Mouse (Mus musculus) intestine, embryonic 16.5 days (tissue): ENCODE data around the gene Rnase4. TPM values are rescaled to one million over a fixed set of nuclear protein-coding genes. Genes with fewer than 3 reads are reported as not detected.

Experiments used
- ATAC-seq: fragments of 200-750 bp; cut with Nextera tagmentation; 2 replicates; pipeline ENCODE4 v1.8.0; 2017; ENCODE audit warnings: moderate TSS enrichment, moderate library complexity
- H3K27ac ChIP-seq: fragments of 300-500 bp; sonication (generic); 2 replicates; pipeline ENCODE4 v1.5.1; 2014; ENCODE audit warnings: mild to moderate bottlenecking, low read length
- H3K27me3 ChIP-seq: fragments of 300-500 bp; sonication (generic); replicated peaks from 2 replicates; pipeline ENCODE4 v1.6.1; 2014; ENCODE audit warnings: low read length, control low read depth, mixed read lengths; ENCODE audit not compliant: control insufficient read depth, insufficient read depth
- H3K36me3 ChIP-seq: fragments of 300-500 bp; sonication (generic); 2 replicates; pipeline ENCODE4 v1.6.1; 2014; ENCODE audit warnings: low read length, control low read depth; ENCODE audit not compliant: control insufficient read depth, insufficient read depth
- H3K4me1 ChIP-seq: fragments of 300-500 bp; sonication (generic); 2 replicates; pipeline ENCODE4 v1.6.1; 2014; ENCODE audit warnings: low read length, control low read depth, mixed read lengths; ENCODE audit not compliant: control insufficient read depth, insufficient read depth
- H3K4me2 ChIP-seq: fragments of 300-500 bp; sonication (generic); 2 replicates; pipeline ENCODE4 v1.6.1; 2014; ENCODE audit warnings: low read depth, low read length, control low read depth
- H3K4me3 ChIP-seq: fragments of 300-500 bp; sonication (generic); 2 replicates; pipeline ENCODE4 v1.5.1; 2014; ENCODE audit warnings: mild to moderate bottlenecking, low read length
- H3K9ac ChIP-seq: fragments of 300-500 bp; sonication (generic); 2 replicates; pipeline ENCODE4 v1.6.1; 2014; ENCODE audit warnings: low read depth, low read length
- H3K9me3 ChIP-seq: fragments of 300-500 bp; sonication (generic); 2 replicates; pipeline ENCODE4 v1.6.1; 2016; ENCODE audit warnings: low read length, control low read depth; ENCODE audit not compliant: control insufficient read depth
- WGBS: fragments of 180-500 bp; shearing (Covaris S2); extraction: QIAGEN DNeasy Blood & Tissue Kit; methylation state at CpG from one replicate; pipeline ENCODE4 v1.1.7; 2014; 5-methylcytosine and 5-hydroxymethylcytosine counted together
- polyA plus RNA-seq: library from polyadenylated mRNA; unstranded; fragments of >200 nt; fragmentation: Nextera tagmentation; extraction: Ambion mirVana; gene quantifications from 2 replicates; pipeline ENCODE4 v1.2.1, GENCODE M21; 2015

Rnase4 gene
- polyA plus RNA-seq, 1 experiment from 2014 or later = 288 TPM

GRCm38 (mm10) chr14:51146685-51147084, 55.8 kb downstream of the Rnase4 start, which contains the start of gene Rnase1:
Gene Rnase1, minus strand, starts transcription at chr14:51146785.
- H3K36me3 ChIP-seq = no peaks in the 10 kb centered on the region
- peak within 1 kb of the TSS; percentile 39; the same call in 1 of the 2 replicates for H3K27ac ChIP-seq

DNA sequence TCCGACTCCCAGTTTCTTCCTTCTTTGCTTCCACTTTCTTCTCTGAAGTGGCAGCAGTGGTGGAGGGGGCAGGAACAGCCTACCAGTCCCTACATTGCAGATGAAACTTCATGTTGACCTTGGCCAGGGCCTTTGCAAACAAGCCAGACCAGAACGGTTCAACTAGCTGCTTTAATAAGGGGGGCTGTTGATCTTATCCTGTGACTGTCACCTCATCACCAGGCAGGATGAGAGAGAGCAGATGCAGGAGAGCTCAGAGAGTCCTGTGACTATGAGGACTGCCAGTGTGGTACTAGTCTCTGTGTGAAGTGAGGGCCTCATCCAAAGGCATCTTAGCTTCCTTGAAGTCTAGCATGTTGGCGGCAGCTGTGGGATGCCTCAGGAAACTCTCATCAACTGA, 57.1 kb downstream of the Rnase4 start:
- H3K27ac ChIP-seq = peak overlapping the region; percentile 34; the same call in 1 of the 2 replicates
- no peak for ATAC-seq
- H3K9ac ChIP-seq = no peak overlapping the region
- no peaks in the 10 kb centered on the region for H3K9me3 ChIP-seq
- no peaks in the 10 kb centered on the region for H3K36me3 ChIP-seq
- no peaks in the 10 kb centered on the region for H3K27me3 ChIP-seq
- WGBS = 57% methylated on average over 3 of the region's 3 CpGs
- no peak overlapping the region for H3K4me3 ChIP-seq
- H3K4me2 ChIP-seq = no peak overlapping the region
- H3K4me1 ChIP-seq = peaks cover 14% of the 10 kb centered on the region; the same call in 1 of the 2 replicates

More at GRCm38 (mm10) chr14:51146685-51147084, 55.8 kb downstream of the Rnase4 start, which contains the start of gene Rnase1:
- no peak for ATAC-seq
- no peak within 1 kb of the TSS for H3K4me3 ChIP-seq
- no peak within 1 kb of the TSS for H3K9ac ChIP-seq
- H3K4me2 ChIP-seq = no peak within 1 kb of the TSS
- no peaks in the 10 kb centered on the region for H3K9me3 ChIP-seq
- H3K4me1 ChIP-seq = peaks cover 14% of the 10 kb centered on the region; the same call in 1 of the 2 replicates
- 58% methylated on average over 2 of the region's 2 CpGs for WGBS
- H3K27me3 ChIP-seq = no peaks in the 10 kb centered on the region

- H3K27ac ChIP-seq = peak overlapping the region; percentile 46; the same call in 1 of the 2 replicates
Observed at GRCm38 (mm10) chr14:51149164-51149563, 58.3 kb downstream of the Rnase4 start.

DNA sequence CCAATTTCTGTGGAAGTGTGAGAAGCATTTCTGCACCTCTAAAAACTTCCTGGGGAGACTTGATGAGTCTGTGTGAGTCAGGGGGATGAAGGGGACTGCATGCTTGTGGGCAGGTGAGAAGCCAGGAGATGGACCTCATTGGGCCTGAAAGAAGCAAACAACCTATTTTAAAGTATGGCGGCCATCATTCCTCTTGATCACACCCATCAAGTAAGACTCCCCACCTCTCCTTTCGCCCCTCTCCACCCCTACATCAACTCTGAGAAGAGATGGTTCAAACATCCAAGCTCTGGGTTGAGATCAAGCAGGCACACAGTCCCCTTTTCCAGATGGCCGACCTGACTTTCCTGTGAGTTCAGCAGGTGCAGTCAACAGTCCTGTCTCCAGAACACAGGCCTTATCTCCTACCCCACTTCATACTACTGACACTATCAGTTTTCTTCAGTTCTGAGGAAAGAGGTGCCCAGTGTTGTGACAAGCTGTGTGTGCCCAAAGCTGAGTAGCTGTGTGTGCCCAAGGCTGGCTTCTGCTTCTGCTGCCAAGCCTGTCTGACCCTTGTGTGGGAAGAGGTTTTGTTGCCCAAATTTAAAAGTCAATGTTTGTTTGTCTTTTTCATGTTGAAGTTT, 59.4 kb downstream of the Rnase4 start:
- Histone ChIP-seq H3K4me3 (no peak overlapping the region), H3K4me2 (no peak overlapping the region), H3K4me1 (peaks cover 14% of the 10 kb centered on the region; the same call in 1 of the 2 replicates), H3K9me3 (no peaks in the 10 kb centered on the region), H3K9ac (no peak overlapping the region), H3K27me3 (no peaks in the 10 kb centered on the region), H3K27ac (no peak overlapping the region), H3K36me3 (no peaks in the 10 kb centered on the region)
- 81% methylated on average over 3 of the region's 3 CpGs for WGBS
- no peak for ATAC-seq

More at GRCm38 (mm10) chr14:51149164-51149563, 58.3 kb downstream of the Rnase4 start:
- Histone ChIP-seq H3K4me1 (peaks cover 14% of the 10 kb centered on the region; the same call in 1 of the 2 replicates), H3K36me3 (no peaks in the 10 kb centered on the region), H3K4me2 (no peak overlapping the region), H3K27me3 (no peaks in the 10 kb centered on the region), H3K4me3 (no peak overlapping the region), H3K9me3 (no peaks in the 10 kb centered on the region), H3K9ac (no peak overlapping the region)
- ATAC-seq = peak; percentile 94
- WGBS = 24% methylated on average over 5 of the region's 5 CpGs

DNA sequence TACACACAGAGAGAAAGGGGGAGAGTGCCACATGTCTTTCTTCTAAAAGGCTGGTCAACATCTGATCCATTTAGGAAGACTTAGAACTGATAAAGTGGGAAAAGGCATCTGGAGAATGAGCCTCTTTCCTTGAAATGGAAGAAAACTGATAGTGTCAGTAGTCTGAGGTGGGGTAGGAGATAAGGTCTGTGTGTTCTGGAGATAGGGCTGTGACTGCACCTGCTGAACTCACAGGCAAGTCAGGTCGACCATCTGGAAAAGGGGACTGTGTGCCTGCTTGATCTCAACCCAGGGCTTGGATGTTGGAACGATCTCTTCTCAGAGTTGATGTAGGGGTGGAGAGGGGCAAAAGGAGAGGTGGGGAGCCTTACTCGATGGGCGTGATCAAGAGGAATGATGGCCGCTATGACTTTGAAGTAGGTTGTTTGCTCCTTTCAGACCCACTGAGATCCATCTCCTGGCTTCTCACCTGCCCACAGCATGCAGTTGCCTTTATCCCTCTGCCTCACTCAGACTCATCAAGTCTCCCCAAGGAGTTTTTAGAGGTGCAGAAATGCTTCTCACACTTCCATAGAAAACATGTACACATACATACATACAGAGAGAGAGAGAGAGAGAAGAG, 61.5 kb downstream of the Rnase4 start:
- WGBS = 50% methylated on average over 5 of the region's 5 CpGs
- Histone ChIP-seq H3K4me1 (peaks cover 9% of the 10 kb centered on the region; the same call in 1 of the 2 replicates), H3K9me3 (no peaks in the 10 kb centered on the region), H3K9ac (no peak overlapping the region), H3K4me2 (no peak overlapping the region), H3K4me3 (no peak overlapping the region), H3K27ac (peak overlapping the region; percentile 14; the same call in 1 of the 2 replicates), H3K36me3 (no peaks in the 10 kb centered on the region), H3K27me3 (no peaks in the 10 kb centered on the region)
- peak; percentile 30 for ATAC-seq

Other genes starting within 250 kb of the Rnase4 start
- 12.6 and 16.0 TPM in 2 replicates for gene Tep1, start 220.5 kb upstream of the Rnase4 start, polyA plus RNA-seq
- 0.21 and 0.23 TPM in 2 replicates for gene Klhl33, start 193.6 kb upstream of the Rnase4 start, polyA plus RNA-seq
- gene Osgep, start 166.2 kb upstream of the Rnase4 start, polyA plus RNA-seq = 131 and 133 TPM in 2 replicates
- gene Apex1, start 166.1 kb upstream of the Rnase4 start, polyA plus RNA-seq = 208 and 232 TPM in 2 replicates
- 58.0 and 67.0 TPM in 2 replicates for gene Pip4p1, start 160.2 kb upstream of the Rnase4 start, polyA plus RNA-seq
- gene Pnp, start 160.0 kb upstream of the Rnase4 start, polyA plus RNA-seq = 111 and 116 TPM in 2 replicates
- not detected in 2 replicates for gene Gm49342, start 146.6 kb upstream of the Rnase4 start, polyA plus RNA-seq
- 3.7 and 5.3 TPM in 2 replicates for gene Pnp2, start 135.1 kb upstream of the Rnase4 start, polyA plus RNA-seq
- gene Rnase10, start 83.3 kb upstream of the Rnase4 start, polyA plus RNA-seq = 0.20 and 0.29 TPM in 2 replicates
- gene Rnase9, start 49.2 kb upstream of the Rnase4 start, polyA plus RNA-seq = not detected in 2 replicates
- gene Rnase11, start 40.9 kb upstream of the Rnase4 start, polyA plus RNA-seq = not detected in 2 replicates
- 0.37 and 0.54 TPM in 2 replicates for gene Rnase12, start 33.4 kb upstream of the Rnase4 start, polyA plus RNA-seq
- gene Olfr750, start 16.6 kb upstream of the Rnase4 start, polyA plus RNA-seq = not detected in 2 replicates
- 76.1 and 85.7 TPM in 2 replicates for gene Ang, start 73 bp downstream of the Rnase4 start, polyA plus RNA-seq
- not detected in 2 replicates for gene Eddm3b, start 23.3 kb downstream of the Rnase4 start, polyA plus RNA-seq
- gene Rnase6, start 32.8 kb downstream of the Rnase4 start, polyA plus RNA-seq = 1.5 and 1.6 TPM in 2 replicates
- gene Rnase1, start 55.7 kb downstream of the Rnase4 start, polyA plus RNA-seq = 107 and 192 TPM in 2 replicates
- gene Rnase2b, start 71.2 kb downstream of the Rnase4 start, polyA plus RNA-seq = not detected in 2 replicates
- gene Ang2, start 108.1 kb downstream of the Rnase4 start, polyA plus RNA-seq = not detected in 2 replicates
- gene Ear14, start 112.3 kb downstream of the Rnase4 start, polyA plus RNA-seq = not detected in 2 replicates
- not detected in 2 replicates for gene Rnase2a, start 165.0 kb downstream of the Rnase4 start, polyA plus RNA-seq